Mouse (Mus musculus) intestine, postnatal 0 days (tissue): Measurements from ENCODE around the gene Gm10762. TPM values are rescaled to one million over a fixed set of nuclear protein-coding genes. Genes with fewer than 3 reads are reported as not detected.
A peak's percentile ranks its signal among the peaks of the same experiment; 100 is the strongest.

Experiments
- ATAC-seq: fragments of 200-750 bp; cut with Nextera tagmentation; 2 replicates; pipeline ENCODE4 v1.8.0; 2017; ENCODE audit warnings: mild to moderate bottlenecking, moderate TSS enrichment, moderate library complexity
- H3K27ac ChIP-seq: fragments of 300-500 bp; sonication (generic); 2 replicates; pipeline ENCODE4 v1.5.1; 2014; ENCODE audit warnings: mild to moderate bottlenecking, low read depth, low read length, moderate library complexity
- H3K27me3 ChIP-seq: fragments of 300-500 bp; sonication (generic); replicated peaks from 2 replicates; pipeline ENCODE4 v1.6.1; 2014; ENCODE audit warnings: low read length, mixed read lengths; ENCODE audit not compliant: control insufficient read depth, insufficient read depth
- H3K36me3 ChIP-seq: fragments of 300-500 bp; sonication (generic); 2 replicates; pipeline ENCODE4 v1.6.1; 2014; ENCODE audit warnings: mild to moderate bottlenecking, moderate library complexity; ENCODE audit not compliant: control insufficient read depth, insufficient read depth
- H3K4me1 ChIP-seq: fragments of 300-500 bp; sonication (generic); replicated peaks from 2 replicates; pipeline ENCODE4 v1.6.1; 2014; ENCODE audit warnings: antibody characterized with exemption, low read length, mixed read lengths; ENCODE audit not compliant: control insufficient read depth, insufficient read depth
- H3K4me2 ChIP-seq: fragments of 300-500 bp; sonication (generic); replicated peaks from 2 replicates; pipeline ENCODE4 v1.6.1; 2014; ENCODE audit warnings: low read depth, mild to moderate bottlenecking, moderate library complexity
- H3K4me3 ChIP-seq: fragments of 300-500 bp; sonication (generic); 2 replicates; pipeline ENCODE4 v1.5.1; 2014; ENCODE audit warnings: low read depth, low read length
- H3K9ac ChIP-seq: fragments of 300-500 bp; sonication (generic); 2 replicates; pipeline ENCODE4 v1.6.1; 2014; ENCODE audit warnings: mild to moderate bottlenecking, low read depth, low read length
- H3K9me3 ChIP-seq: fragments of 300-500 bp; sonication (generic); 2 replicates; pipeline ENCODE4 v1.6.1; 2016; ENCODE audit warnings: mixed run types; ENCODE audit not compliant: control insufficient read depth
- CTCF ChIP-seq: sonication (generic); IDR thresholded peaks from 2 replicates; pipeline ENCODE4 v1.5.1; 2016; ENCODE audit warnings: low read depth, mild to moderate bottlenecking, control low read depth, antibody characterized with exemption, moderate library complexity
- WGBS: fragments of 180-500 bp; shearing (Covaris S2); extraction: QIAGEN DNeasy Blood & Tissue Kit; methylation state at CpG from one replicate; pipeline ENCODE4 v1.1.7; 2014; 5-methylcytosine and 5-hydroxymethylcytosine counted together
- polyA plus RNA-seq: library from polyadenylated mRNA; unstranded; fragments of >200 nt; fragmentation: Nextera tagmentation; extraction: Ambion mirVana; gene quantifications from 2 replicates; pipeline ENCODE4 v1.2.1, GENCODE M21; 2015

Gene Gm10762
- polyA plus RNA-seq, 1 experiment from 2014 or later, result 10.6 TPM

- Histone ChIP-seq H3K4me3 (no peak overlapping the region), H3K9ac (no peak overlapping the region), H3K4me2 (no peak overlapping the region), H3K27ac (no peak overlapping the region), H3K36me3 (no peaks in the 10 kb centered on the region), H3K9me3 (no peaks in the 10 kb centered on the region), H3K27me3 (no peaks in the 10 kb centered on the region), H3K4me1 (no peaks in the 10 kb centered on the region)
- no peak for ATAC-seq
- no peak for TF ChIP-seq CTCF
Measured at GRCm38 (mm10) chr2:128972301-128972700, 4.8 kb upstream of the Gm10762 start.

DNA sequence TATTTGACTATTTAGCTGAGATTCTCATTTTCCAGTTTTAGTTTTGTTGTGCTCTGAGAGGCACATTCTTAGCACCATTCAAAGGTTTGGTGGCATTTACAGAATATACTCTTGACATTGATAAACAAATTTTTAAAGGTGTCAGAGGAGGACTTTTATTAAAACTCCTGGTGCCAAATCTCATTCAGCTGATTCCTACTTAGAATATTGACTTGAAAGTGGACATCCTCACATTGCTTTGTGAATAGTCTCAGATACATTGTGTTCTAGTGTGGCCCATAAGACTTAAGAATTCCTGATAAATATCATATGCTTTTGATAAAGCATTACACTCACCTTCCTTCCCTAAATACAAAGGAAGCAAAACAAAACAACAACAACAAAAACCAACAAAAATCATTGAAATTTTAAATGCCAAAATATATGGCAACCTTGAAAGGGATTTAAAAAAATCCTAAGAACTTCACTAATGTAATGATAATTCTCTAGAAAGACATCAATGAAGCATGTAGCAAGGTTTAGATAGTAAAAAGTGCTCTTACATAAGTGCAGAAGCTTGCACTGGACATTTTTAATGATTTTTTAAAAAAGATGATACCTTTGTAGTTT lies 1.1 kb upstream of the Gm10762 start:
- H3K9me3 ChIP-seq, result no peaks in the 10 kb centered on the region
- peak overlapping the region; percentile 79 for H3K4me3 ChIP-seq
- no peak overlapping the region for H3K27ac ChIP-seq
- no peaks in the 10 kb centered on the region for H3K27me3 ChIP-seq
- H3K9ac ChIP-seq, result no peak overlapping the region
- TF ChIP-seq CTCF, result no peak
- ATAC-seq, result no peak
- H3K36me3 ChIP-seq, result no peaks in the 10 kb centered on the region
- no peaks in the 10 kb centered on the region for H3K4me1 ChIP-seq
- peak overlapping the region; percentile 85 for H3K4me2 ChIP-seq

GRCm38 (mm10) chr2:128966641-128967580 lies 614 bp downstream of the Gm10762 start, which contains the start of gene Zc3h6:
Gene Zc3h6 (plus strand): TSS chr2:128967402.
- no peak for TF ChIP-seq CTCF
- peak; percentile 100 for ATAC-seq
- Histone ChIP-seq H3K9ac (peak within 1 kb of the TSS; percentile 99), H3K4me1 (no peaks in the 10 kb centered on the region), H3K27me3 (no peaks in the 10 kb centered on the region), H3K4me2 (peak within 1 kb of the TSS; percentile 85), H3K27ac (peak within 1 kb of the TSS; percentile 99), H3K36me3 (no peaks in the 10 kb centered on the region), H3K9me3 (no peaks in the 10 kb centered on the region), H3K4me3 (peak within 1 kb of the TSS; percentile 79)
- WGBS, result under 1% methylated on average over 65 of the region's 65 CpGs

GRCm38 (mm10) chr2:128966236-128966635 lies 1.3 kb downstream of the Gm10762 start:
- H3K36me3 ChIP-seq, result no peaks in the 10 kb centered on the region
- no peak overlapping the region for H3K9ac ChIP-seq
- no peaks in the 10 kb centered on the region for H3K9me3 ChIP-seq
- no peak overlapping the region for H3K27ac ChIP-seq
- WGBS, result 13% methylated on average over 6 of the region's 6 CpGs
- no peaks in the 10 kb centered on the region for H3K27me3 ChIP-seq
- H3K4me2 ChIP-seq, result peak overlapping the region; percentile 85; the same call in 1 of the 2 replicates
- ATAC-seq, result no peak
- peak overlapping the region; percentile 79 for H3K4me3 ChIP-seq
- H3K4me1 ChIP-seq, result no peaks in the 10 kb centered on the region
- no peak for TF ChIP-seq CTCF

GRCm38 (mm10) chr2:128965505-128966105 lies 1.9 kb downstream of the Gm10762 start:
- H3K9ac ChIP-seq, result no peak overlapping the region
- H3K27ac ChIP-seq, result no peak overlapping the region
- no peak overlapping the region for H3K4me3 ChIP-seq
- TF ChIP-seq CTCF, result no peak
- 75% methylated on average over 5 of the region's 5 CpGs for WGBS
- ATAC-seq, result no peak
- no peaks in the 10 kb centered on the region for H3K27me3 ChIP-seq
- no peaks in the 10 kb centered on the region for H3K36me3 ChIP-seq
- H3K9me3 ChIP-seq, result no peaks in the 10 kb centered on the region
- 0 out of 2 replicates have a peak overlapping the region, but pooled peaks have one; percentile 1 for H3K4me2 ChIP-seq
- H3K4me1 ChIP-seq, result no peaks in the 10 kb centered on the region

DNA sequence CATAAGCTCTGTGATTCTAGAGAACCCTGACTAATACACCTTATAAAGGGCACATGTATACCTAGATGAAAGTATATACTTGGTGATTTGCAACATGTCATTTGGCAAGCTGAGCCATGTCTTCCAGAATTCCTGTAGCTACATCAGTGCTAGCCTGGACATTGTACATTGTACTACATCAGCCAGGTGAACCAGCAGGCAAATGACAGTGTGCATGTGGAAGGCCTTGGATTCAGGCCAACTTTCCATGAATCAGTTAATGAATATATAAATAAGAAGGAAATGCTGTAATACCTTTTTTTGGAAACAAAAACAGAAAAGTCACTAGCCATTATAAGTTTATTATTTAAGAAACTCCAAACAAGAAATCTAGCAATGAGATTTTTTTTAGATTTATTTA lies 13.3 kb downstream of the Gm10762 start:
- Histone ChIP-seq H3K4me3 (no peak overlapping the region), H3K4me2 (no peak overlapping the region), H3K9me3 (no peaks in the 10 kb centered on the region), H3K4me1 (no peaks in the 10 kb centered on the region), H3K9ac (no peak overlapping the region), H3K27ac (no peak overlapping the region), H3K27me3 (no peaks in the 10 kb centered on the region), H3K36me3 (no peaks in the 10 kb centered on the region)
- TF ChIP-seq CTCF, result no peak
- ATAC-seq, result no peak
